ENCODE assay signal across 16 mouse cellular contexts in genomic region chr9:7900965-7901364, GRCm38 (mm10).
"Had no signal": no experiment of that assay in that cellular context is flagged by ENCODE, and none has a peak within 500 bp of the region (broad histone marks: within the 10 kb centered on the region; RNA-seq: fewer than 3 reads in every experiment).

No protein-coding gene starts in this region.

- H3K27me3 ChIP-seq: liver, embryonic 12.5 days; neural tube, embryonic 12.5 days had no signal

- ATAC-seq: liver, embryonic 12.5 days had no signal

- H3K9ac ChIP-seq: liver, embryonic 12.5 days; lung, embryonic 14.5 days; neural tube, embryonic 12.5 days had no signal

- H3K4me3 ChIP-seq: liver, embryonic 12.5 days; midbrain, embryonic 10.5 days; myocyte; neural tube, embryonic 12.5 days had no signal

- H3K36me3 ChIP-seq: liver, embryonic 12.5 days; midbrain, embryonic 10.5 days; neural tube, embryonic 12.5 days had no signal

- H3K4me2 ChIP-seq: liver, embryonic 12.5 days; lung, embryonic 14.5 days; neural tube, embryonic 12.5 days had no signal

- H3K4me1 ChIP-seq: neural tube, embryonic 12.5 days had no signal

- DNase-seq: kidney, adult 8-10 months; kidney, postnatal 25 days; left cerebral cortex, postnatal 4 days; lung, embryonic 14.5 days; lung, postnatal 10 days; lung, postnatal 4 days; midbrain, embryonic 14.5 days; retina, postnatal 1 day; right cerebral cortex, postnatal 4 days; spleen, adult 18-20 months; thymus, adult 2 months; thymus, postnatal 25 days had no signal

- H3K27ac ChIP-seq: liver, embryonic 12.5 days; midbrain, embryonic 10.5 days; neural tube, embryonic 12.5 days had no signal

- H3K9me3 ChIP-seq: liver, embryonic 12.5 days; midbrain, embryonic 10.5 days; neural tube, embryonic 12.5 days had no signal
